Mouse (Mus musculus) MEL (cell line): ENCODE measurements around the gene Adh4. TPM values are rescaled to one million over a fixed set of nuclear protein-coding genes. Genes with fewer than 3 reads are reported as not detected.

Source experiments
- DNase-seq: peaks from one replicate; pipeline ENCODE4 v3.0.0; 2011; ENCODE audit warnings: low read depth, low spot score
- H3K27ac ChIP-seq: 2 replicates; pipeline ENCODE4 v1.5.1; 2012; ENCODE audit warnings: low read depth, mild to moderate bottlenecking, control low read depth, low read length, moderate library complexity; ENCODE audit not compliant: control insufficient read depth
- H3K27me3 ChIP-seq, 2 experiments: fragments of 150-350 bp in 1 of 2; sonication (generic) in 1 of 2; 2 replicates each; pipeline ENCODE4 v1.6.1; 2012; ENCODE audit warnings: low read length in 2 of 2, mild to moderate bottlenecking in 2 of 2, improper control_type of control experiment in 1 of 2, moderate library complexity in 1 of 2; ENCODE audit not compliant: insufficient read depth in 2 of 2, control insufficient read depth in 1 of 2
- H3K36me3 ChIP-seq, 2 experiments: 2 replicates each; pipeline ENCODE4 v1.6.1; 2012 to 2014; ENCODE audit warnings: low read length in 2 of 2, improper control_type of control experiment in 1 of 2, inconsistent platforms in 1 of 2, mild to moderate bottlenecking in 1 of 2; ENCODE audit not compliant: insufficient read depth in 2 of 2, control insufficient read depth in 1 of 2
- H3K4me1 ChIP-seq, 2 experiments: fragments of 150-350 bp in 1 of 2; sonication (generic) in 1 of 2; 2 replicates each; pipeline ENCODE4 v1.6.1; 2012; ENCODE audit warnings: low read length in 2 of 2, improper control_type of control experiment in 1 of 2, mild to moderate bottlenecking in 1 of 2; ENCODE audit not compliant: insufficient read depth in 2 of 2, control insufficient read depth in 1 of 2
- H3K4me3 ChIP-seq, 2 experiments: fragments of 150-350 bp in 1 of 2; sonication (generic) in 1 of 2; 2 replicates each; pipeline ENCODE4 v1.5.1; 2012; ENCODE audit warnings: low read depth in 2 of 2, low read length in 2 of 2, mild to moderate bottlenecking in 2 of 2, moderate library complexity in 2 of 2, control low read depth in 1 of 2, improper control_type of control experiment in 1 of 2; ENCODE audit not compliant: control insufficient read depth in 1 of 2, insufficient read depth in 1 of 2
- H3K79me2 ChIP-seq: 2 replicates; pipeline ENCODE4 v1.6.1; 2012; ENCODE audit warnings: mild to moderate bottlenecking, low read length, moderate library complexity; ENCODE audit not compliant: control insufficient read depth, poor library complexity, insufficient read depth
- H3K9ac ChIP-seq: 2 replicates; pipeline ENCODE4 v1.6.1; 2012; ENCODE audit warnings: low read depth, mild to moderate bottlenecking, control low read depth, low read length, moderate library complexity; ENCODE audit not compliant: control insufficient read depth, poor library complexity, severe bottlenecking
- H3K9me3 ChIP-seq: fragments of 150-350 bp; sonication (generic); replicated peaks from 2 replicates; pipeline ENCODE4 v1.6.1; 2012; ENCODE audit warnings: mild to moderate bottlenecking, low read length, improper control_type of control experiment, moderate library complexity; ENCODE audit not compliant: insufficient read depth
- BHLHE40 ChIP-seq: IDR thresholded peaks from 2 replicates; pipeline ENCODE4 v1.6.1; 2012; ENCODE audit warnings: low read depth, mild to moderate bottlenecking, inconsistent platforms, low read length, improper control_type of control experiment, borderline replicate concordance
- CTCF ChIP-seq, 3 experiments: IDR thresholded peaks in 2 of 3; conservative IDR thresholded peaks in 1 of 3; 2 replicates each; pipeline ENCODE4 v1.5.1; 2011 to 2012; ENCODE audit warnings: low read length in 3 of 3, low read depth in 2 of 3, mild to moderate bottlenecking in 2 of 3, improper control_type of control experiment in 1 of 3, inconsistent platforms in 1 of 3, mixed read lengths in 1 of 3, moderate library complexity in 1 of 3; ENCODE audit not compliant: control insufficient read depth in 1 of 3, insufficient read depth in 1 of 3, poor library complexity in 1 of 3, severe bottlenecking in 1 of 3
- ELF1 ChIP-seq: IDR thresholded peaks from 2 replicates; pipeline ENCODE4 v1.6.1; 2014; ENCODE audit warnings: low read depth, mild to moderate bottlenecking, inconsistent platforms, low read length, improper control_type of control experiment, moderate library complexity
- GABPA ChIP-seq: IDR thresholded peaks from 2 replicates; pipeline ENCODE4 v1.6.1; 2012; ENCODE audit warnings: low read depth, mild to moderate bottlenecking, inconsistent platforms, low read length, improper control_type of control experiment, moderate library complexity
- JUND ChIP-seq: IDR thresholded peaks from 2 replicates; pipeline ENCODE4 v1.6.1; 2011; ENCODE audit warnings: low read depth, mild to moderate bottlenecking, improper control_type of control experiment, low read length
- MAFK ChIP-seq: IDR thresholded peaks from 2 replicates; pipeline ENCODE4 v1.6.1; 2011; ENCODE audit warnings: low read depth, mild to moderate bottlenecking, low read length, improper control_type of control experiment, borderline replicate concordance
- MAZ ChIP-seq: IDR thresholded peaks from 2 replicates; pipeline ENCODE4 v1.6.1; 2012; ENCODE audit warnings: low read depth, mild to moderate bottlenecking, inconsistent platforms, low read length, improper control_type of control experiment
- MEF2A ChIP-seq: IDR thresholded peaks from 2 replicates; pipeline ENCODE4 v1.6.1; 2014; ENCODE audit warnings: low read depth, mild to moderate bottlenecking, inconsistent platforms, low read length, improper control_type of control experiment; ENCODE audit not compliant: poor library complexity, insufficient replicate concordance, severe bottlenecking; ENCODE audit errors: extremely low read depth
- NELFE ChIP-seq: IDR thresholded peaks from 2 replicates; pipeline ENCODE4 v1.6.1; 2011; ENCODE audit warnings: low read depth, low read length, improper control_type of control experiment
- NRF1 ChIP-seq: IDR thresholded peaks from 2 replicates; pipeline ENCODE4 v1.6.1; 2014; ENCODE audit warnings: low read depth, mild to moderate bottlenecking, inconsistent platforms, low read length, improper control_type of control experiment, moderate library complexity; ENCODE audit not compliant: poor library complexity, insufficient read depth, severe bottlenecking
- POLR2A ChIP-seq, 2 experiments: IDR thresholded peaks; 2 replicates each; pipeline ENCODE4 v1.6.1; 2011 to 2012; ENCODE audit warnings: low read length in 2 of 2, mild to moderate bottlenecking in 2 of 2, control low read depth in 1 of 2, improper control_type of control experiment in 1 of 2, low read depth in 1 of 2, moderate library complexity in 1 of 2; ENCODE audit not compliant: control insufficient read depth in 1 of 2, insufficient read depth in 1 of 2, poor library complexity in 1 of 2
- POLR2AphosphoS5 ChIP-seq: IDR thresholded peaks from 2 replicates; pipeline ENCODE4 v1.6.1; 2012; ENCODE audit warnings: low read depth, borderline replicate concordance, mild to moderate bottlenecking, inconsistent platforms, low read length, moderate library complexity, mixed read lengths
- RAD21 ChIP-seq: IDR thresholded peaks from 2 replicates; pipeline ENCODE4 v1.6.1; 2011; ENCODE audit warnings: mild to moderate bottlenecking, low read depth, low read length, improper control_type of control experiment
- RCOR1 ChIP-seq: IDR thresholded peaks from 2 replicates; pipeline ENCODE4 v1.6.1; 2012; ENCODE audit warnings: low read depth, mild to moderate bottlenecking, inconsistent platforms, low read length, improper control_type of control experiment
- SIN3A ChIP-seq: IDR thresholded peaks from 2 replicates; pipeline ENCODE4 v1.6.1; 2012; ENCODE audit warnings: low read length, improper control_type of control experiment, inconsistent platforms
- SMC3 ChIP-seq: IDR thresholded peaks from 2 replicates; pipeline ENCODE4 v1.6.1; 2011; ENCODE audit warnings: low read depth, low read length, improper control_type of control experiment
- TAL1 ChIP-seq: IDR thresholded peaks from 2 replicates; pipeline ENCODE4 v1.6.1; 2012; ENCODE audit warnings: mild to moderate bottlenecking, inconsistent platforms, low read length, moderate library complexity, mixed read lengths
- TBP ChIP-seq: IDR thresholded peaks from 2 replicates; pipeline ENCODE4 v1.8.0; 2011; ENCODE audit warnings: low read depth, low read length, improper control_type of control experiment
- TCF12 ChIP-seq: IDR thresholded peaks from 2 replicates; pipeline ENCODE4 v1.6.1; 2014; ENCODE audit warnings: low read depth, mild to moderate bottlenecking, inconsistent platforms, low read length, improper control_type of control experiment, moderate library complexity
- USF1 ChIP-seq: IDR thresholded peaks from 2 replicates; pipeline ENCODE4 v1.6.1; 2014; ENCODE audit warnings: low read depth, mild to moderate bottlenecking, inconsistent platforms, low read length, improper control_type of control experiment, moderate library complexity
- ZC3H11A ChIP-seq: IDR thresholded peaks from 2 replicates; pipeline ENCODE4 v1.6.1; 2012; ENCODE audit warnings: low read depth, mild to moderate bottlenecking, inconsistent platforms, low read length, improper control_type of control experiment
- ZKSCAN1 ChIP-seq: IDR thresholded peaks from 2 replicates; pipeline ENCODE4 v1.6.1; 2012; ENCODE audit warnings: low read depth, mild to moderate bottlenecking, inconsistent platforms, low read length, improper control_type of control experiment, moderate library complexity
- ZMIZ1 ChIP-seq: IDR thresholded peaks from 2 replicates; pipeline ENCODE4 v1.6.1; 2012; ENCODE audit warnings: low read depth, mild to moderate bottlenecking, inconsistent platforms, low read length, improper control_type of control experiment, moderate library complexity
- ZNF384 ChIP-seq: IDR thresholded peaks from 2 replicates; pipeline ENCODE4 v1.6.1; 2012; ENCODE audit warnings: low read depth, mild to moderate bottlenecking, inconsistent platforms, low read length, improper control_type of control experiment
- polyA plus RNA-seq, 2 experiments: library from polyadenylated mRNA; stranded (reverse) in 1 of 2; unstranded in 1 of 2; fragments of >175 nt in 1 of 2; fragments of >200 nt in 1 of 2; gene quantifications; 2 replicates each; pipeline versions ENCODE4 v1.2.1 to v1.2.4; 2012; ENCODE audit warnings: low replicate concordance in 2 of 2, low read depth in 1 of 2; ENCODE audit not compliant: insufficient read length in 2 of 2, insufficient read depth in 1 of 2, missing spikeins in 1 of 2
- total RNA-seq: library from RNA; depleted of rRNA; stranded (reverse); fragments of 300-350 nt; gene quantifications from 2 replicates; pipeline ENCODE4 v1.2.3, GENCODE M21; 2012

The Adh4 gene
- total and polyA plus RNA-seq, 3 experiments: not detected

- TF ChIP-seq SMC3: peak; percentile 64
- TF ChIP-seq ELF1: no peak
- TF ChIP-seq JUND: no peak
- TF ChIP-seq RAD21: peak; percentile 50
- TF ChIP-seq TCF12: no peak
- peak; percentile 39 to 68 (median 66); a peak in 5 of 6 replicates for TF ChIP-seq CTCF (IDR thresholded peaks at IDR 0.05 in 2 of 3, conservative IDR thresholded peaks at IDR 0.05 in 1 of 3; ENCODE audit: control insufficient read depth in 1 of 3, insufficient read depth in 1 of 3, low read depth in 2 of 3, low read length in 3 of 3, poor library complexity in 1 of 3, severe bottlenecking in 1 of 3)
- no peak for TF ChIP-seq SIN3A
- TF ChIP-seq ZKSCAN1: no peak
- peak; percentile 25; the same call in 1 of the 2 replicates for TF ChIP-seq ZC3H11A
- no peak for TF ChIP-seq BHLHE40
- no peak for TF ChIP-seq TBP
- no peak for TF ChIP-seq MEF2A
- Histone ChIP-seq H3K36me3 (peaks cover 0 to 50% of the 10 kb centered on the region in 2 experiments; a peak in 2 of 4 replicates), H3K4me1 (no peaks in the 10 kb centered on the region), H3K9me3 (no peaks in the 10 kb centered on the region), H3K9ac (no peak overlapping the region), H3K79me2 (no peaks in the 10 kb centered on the region), H3K4me3 (no peak overlapping the region), H3K27me3 (no peaks in the 10 kb centered on the region), H3K27ac (no peak overlapping the region)
- peak; percentile 63 for DNase-seq
Measured at GRCm38 (mm10) chr3:138463137-138463536, 47.9 kb downstream of the Adh4 start.

DNA sequence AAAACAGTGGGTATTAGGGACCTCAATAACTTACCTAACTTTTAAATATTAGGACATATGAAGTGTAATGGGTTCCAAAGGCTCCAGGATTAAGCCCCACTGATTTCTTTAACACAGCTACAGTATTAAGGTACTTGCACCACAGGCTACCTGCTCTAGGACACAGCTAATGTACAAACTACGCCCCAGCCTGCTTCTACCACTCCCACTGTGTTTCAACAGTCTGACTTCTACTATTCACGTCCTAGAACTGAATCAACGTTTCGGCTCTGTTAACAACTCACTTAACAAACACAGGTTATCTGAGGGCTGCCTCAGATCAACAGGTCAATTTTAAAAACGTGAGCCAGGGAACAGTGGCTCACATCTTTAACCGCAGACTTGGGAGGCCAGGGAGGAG lies 48.5 kb downstream of the Adh4 start:
- no peak overlapping the region for H3K9ac ChIP-seq
- no peaks in the 10 kb centered on the region for H3K79me2 ChIP-seq
- no peak for DNase-seq
- H3K27me3 ChIP-seq: no peaks in the 10 kb centered on the region
- H3K9me3 ChIP-seq: no peaks in the 10 kb centered on the region
- TF ChIP-seq TAL1 (no peak), MAZ (no peak), CTCF (IDR thresholded peaks at IDR 0.05 in 2 of 3, conservative IDR thresholded peaks at IDR 0.05 in 1 of 3; ENCODE audit: control insufficient read depth in 1 of 3, insufficient read depth in 1 of 3, low read depth in 2 of 3, low read length in 3 of 3, poor library complexity in 1 of 3, severe bottlenecking in 1 of 3) (no peak), SIN3A (no peak), NELFE (no peak), RAD21 (no peak), ZMIZ1 (no peak), POLR2AphosphoS5 (no peak), NRF1 (no peak), ZNF384 (no peak), RCOR1 (no peak), GABPA (no peak), USF1 (no peak), ZC3H11A (no peak), MAFK (no peak), POLR2A (IDR thresholded peaks at IDR 0.05; ENCODE audit: control insufficient read depth in 1 of 2, insufficient read depth in 1 of 2, low read depth in 1 of 2, low read length in 2 of 2, poor library complexity in 1 of 2) (no peak)
- TF ChIP-seq, all 39 proteins: peak for 0
- Histone ChIP-seq H3K36me3 (peaks cover 0 to 49% of the 10 kb centered on the region in 2 experiments; a peak in 2 of 4 replicates), H3K27ac (no peak overlapping the region), H3K4me3 (no peak overlapping the region), H3K4me1 (no peaks in the 10 kb centered on the region)
